In the genomic region with DNA sequence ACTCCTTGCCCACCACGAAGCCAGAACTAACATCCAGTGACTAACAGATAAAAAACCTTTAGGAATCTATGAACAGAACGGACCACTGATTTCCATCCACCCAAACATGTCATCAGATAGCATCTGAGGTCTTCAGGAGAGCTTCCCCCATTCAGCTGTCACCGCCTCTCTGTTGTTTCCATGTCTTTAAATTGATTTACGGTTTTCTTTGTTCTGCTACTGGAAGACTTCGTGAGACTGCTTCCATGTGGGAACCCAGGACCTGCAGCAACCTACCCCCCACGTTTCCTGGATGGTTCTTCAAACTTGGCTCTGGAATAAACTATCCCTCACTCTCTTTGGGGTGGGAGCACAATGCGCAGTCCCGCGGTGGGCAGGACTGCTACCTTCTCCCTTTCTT, we compare ENCODE assay signal across 23 mouse cellular contexts.
"Had no signal": no experiment of that assay in that cellular context is flagged by ENCODE, and none has a peak within 500 bp of the region (broad histone marks: within the 10 kb centered on the region; RNA-seq: fewer than 3 reads in every experiment).

No protein-coding gene starts in this region.

- H3K4me2 ChIP-seq: lung, embryonic 15.5 days; midbrain, embryonic 12.5 days; neural tube, embryonic 13.5 days; neural tube, embryonic 15.5 days had no signal

- H3K4me1 ChIP-seq: lung, embryonic 15.5 days had no signal

- H3K36me3 ChIP-seq: lung, embryonic 15.5 days; midbrain, embryonic 10.5 days; midbrain, embryonic 12.5 days; neural tube, embryonic 13.5 days; neural tube, embryonic 15.5 days had no signal

- H3K9me3 ChIP-seq: lung, embryonic 15.5 days; megakaryocyte, embryonic 14.5 days; midbrain, embryonic 10.5 days; midbrain, embryonic 12.5 days; neural tube, embryonic 13.5 days; neural tube, embryonic 15.5 days had no signal

- H3K27ac ChIP-seq: lung, embryonic 15.5 days; macrophage; midbrain, embryonic 10.5 days; midbrain, embryonic 12.5 days; neural tube, embryonic 13.5 days; neural tube, embryonic 15.5 days had no signal

- H3K9ac ChIP-seq: liver, postnatal 0 days; lung, embryonic 15.5 days; midbrain, embryonic 12.5 days; neural tube, embryonic 13.5 days; neural tube, embryonic 15.5 days had no signal

- H3K4me3 ChIP-seq: lung, embryonic 15.5 days; megakaryocyte, embryonic 14.5 days; midbrain, embryonic 10.5 days; midbrain, embryonic 12.5 days; myocyte; neural tube, embryonic 13.5 days; neural tube, embryonic 15.5 days had no signal

- ATAC-seq: liver, postnatal 0 days; lung, postnatal 0 days; midbrain, embryonic 16.5 days had no signal

- DNase-seq: liver, postnatal 0 days; lung, adult 2 months; lung, postnatal 14 days; lung, postnatal 36 days; midbrain, embryonic 14.5 days; retina, postnatal 1 day; right cerebral cortex, adult 18-20 months; right cerebral cortex, postnatal 25 days; right cerebral cortex, postnatal 4 days; spleen, adult 18-20 months; thymus, adult 18-20 months; thymus, postnatal 14 days; thymus, postnatal 36 days had no signal

- H3K27me3 ChIP-seq: lung, embryonic 15.5 days; megakaryocyte, embryonic 14.5 days; neural tube, embryonic 13.5 days; neural tube, embryonic 15.5 days had no signal
